Mouse (Mus musculus): ENCODE measurements at regions not wholly inside any gene's neighbourhood (a gene's known extent, or its start where the extent isn't known, plus 50 kb on each side); places are given as distances from the start of the nearest gene placed in this dataset.

DNA sequence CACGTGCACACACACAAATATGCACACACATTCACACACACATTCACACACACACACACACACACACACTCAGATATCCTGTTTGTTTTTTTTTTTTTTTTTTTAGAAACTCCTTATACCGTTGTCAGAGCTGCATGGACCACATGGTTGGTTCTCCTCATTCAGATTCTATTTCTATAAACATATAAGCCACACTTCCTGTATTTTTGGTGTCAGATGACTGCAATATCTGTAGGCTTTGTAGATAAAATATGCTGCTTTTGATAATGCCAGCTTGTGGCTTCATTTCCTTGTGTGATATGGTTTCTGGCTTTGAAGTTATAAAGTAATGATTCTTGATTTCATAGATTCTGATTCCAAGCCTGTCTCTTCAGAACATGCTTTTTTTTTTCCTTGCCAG lies 231.7 kb downstream of the Ahr start:
- no peak overlapping the region for H3K4me3 ChIP-seq
- H3ac ChIP-seq (ENCODE audit: control insufficient read depth, insufficient read length): no peak overlapping the region
- TF ChIP-seq MYOD1 (IDR thresholded peaks at IDR 0.05; ENCODE audit: control insufficient read depth in 1 of 3, insufficient read length in 2 of 3, low read depth in 2 of 3) (no peak), MAX (IDR thresholded peaks at IDR 0.05; ENCODE audit: low read depth) (no peak), POLR2AphosphoS2 (IDR thresholded peaks at IDR 0.05; ENCODE audit: insufficient read length, low read depth) (no peak), USF1 (IDR thresholded peaks at IDR 0.05; ENCODE audit: low read depth) (no peak), TCF3 (IDR thresholded peaks at IDR 0.05; ENCODE audit: insufficient read length, low read depth) (no peak), REST (IDR thresholded peaks at IDR 0.05; ENCODE audit: insufficient read depth, insufficient read length) (no peak), TCF12 (IDR thresholded peaks at IDR 0.05; ENCODE audit: insufficient read depth, poor library complexity, severe bottlenecking) (no peak), CEBPB (IDR thresholded peaks at IDR 0.05; ENCODE audit: insufficient read depth, poor library complexity, severe bottlenecking) (no peak)
- no peaks in the 10 kb centered on the region for H3K27me3 ChIP-seq (ENCODE audit: control insufficient read depth, insufficient read depth, insufficient read length)
- no peak overlapping the region for H3K4me2 ChIP-seq (ENCODE audit: low read depth)
- no peaks in the 10 kb centered on the region for H3K36me3 ChIP-seq (ENCODE audit: control insufficient read depth, insufficient read depth)
- H3K79me2 ChIP-seq (ENCODE audit: control insufficient read depth, insufficient read depth): no peaks in the 10 kb centered on the region

DNA sequence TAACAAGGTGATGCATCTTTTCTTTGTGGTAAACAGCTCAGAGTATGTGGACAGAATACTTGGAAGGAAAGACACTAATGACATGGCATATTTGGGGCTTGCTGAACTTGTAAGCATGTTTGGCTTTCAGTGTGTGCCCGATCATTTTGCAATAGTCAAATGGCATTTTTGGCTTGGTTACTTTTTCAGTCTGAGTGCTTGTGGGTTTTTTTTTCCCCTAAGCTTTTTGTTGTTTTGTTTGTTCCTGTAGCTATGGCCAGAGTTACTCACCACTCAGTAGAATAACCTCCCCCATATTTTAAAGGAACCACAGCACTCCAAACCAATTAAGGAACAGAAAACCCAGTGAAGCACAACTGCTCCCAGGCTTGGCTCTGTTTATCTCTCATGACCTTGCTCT lies 240.2 kb downstream of the Ahr start:
- no peaks in the 10 kb centered on the region for H3K79me2 ChIP-seq (ENCODE audit: control insufficient read depth, insufficient read depth)
- H3K4me3 ChIP-seq: no peak overlapping the region
- H3K27me3 ChIP-seq (ENCODE audit: control insufficient read depth, insufficient read depth, insufficient read length): no peaks in the 10 kb centered on the region
- peak; percentile 94 for TF ChIP-seq CEBPB (IDR thresholded peaks at IDR 0.05; ENCODE audit: insufficient read depth, poor library complexity, severe bottlenecking)
- TF ChIP-seq MYOD1 (IDR thresholded peaks at IDR 0.05; ENCODE audit: control insufficient read depth in 1 of 3, insufficient read length in 2 of 3, low read depth in 2 of 3): no peak
- peak overlapping the region; percentile 26 for H3K4me2 ChIP-seq (ENCODE audit: low read depth)
- no peaks in the 10 kb centered on the region for H3K36me3 ChIP-seq (ENCODE audit: control insufficient read depth, insufficient read depth)
- H3ac ChIP-seq (ENCODE audit: control insufficient read depth, insufficient read length): no peak overlapping the region

GRCm38 (mm10) chr12:35293566-35293965 lies 241.3 kb downstream of the Ahr start:
- H3K79me2 ChIP-seq (ENCODE audit: control insufficient read depth, insufficient read depth): no peaks in the 10 kb centered on the region
- no peak overlapping the region for H3ac ChIP-seq (ENCODE audit: control insufficient read depth, insufficient read length)
- no peaks in the 10 kb centered on the region for H3K36me3 ChIP-seq (ENCODE audit: control insufficient read depth, insufficient read depth)
- no peak overlapping the region for H3K4me2 ChIP-seq (ENCODE audit: low read depth)
- no peak overlapping the region for H3K4me3 ChIP-seq
- no peaks in the 10 kb centered on the region for H3K27me3 ChIP-seq (ENCODE audit: control insufficient read depth, insufficient read depth, insufficient read length)
- TF ChIP-seq MYOD1 (IDR thresholded peaks at IDR 0.05; ENCODE audit: control insufficient read depth in 1 of 3, insufficient read length in 2 of 3, low read depth in 2 of 3) (no peak), MAX (IDR thresholded peaks at IDR 0.05; ENCODE audit: low read depth) (no peak), USF1 (IDR thresholded peaks at IDR 0.05; ENCODE audit: low read depth) (peak; percentile 67), REST (IDR thresholded peaks at IDR 0.05; ENCODE audit: insufficient read depth, insufficient read length) (no peak)

- H3K79me2 ChIP-seq (ENCODE audit: control insufficient read depth, insufficient read depth): no peaks in the 10 kb centered on the region
- no peaks in the 10 kb centered on the region for H3K36me3 ChIP-seq (ENCODE audit: control insufficient read depth, insufficient read depth)
- TF ChIP-seq CEBPB (IDR thresholded peaks at IDR 0.05; ENCODE audit: insufficient read depth, poor library complexity, severe bottlenecking) (peak; percentile 88), POLR2A (IDR thresholded peaks at IDR 0.05; ENCODE audit: insufficient read length, low read depth) (no peak), POLR2AphosphoS2 (IDR thresholded peaks at IDR 0.05; ENCODE audit: insufficient read length, low read depth) (no peak), MAX (IDR thresholded peaks at IDR 0.05; ENCODE audit: low read depth) (no peak)
- no peak overlapping the region for H3ac ChIP-seq (ENCODE audit: control insufficient read depth, insufficient read length)
- no peak overlapping the region for H3K4me3 ChIP-seq
- no peaks in the 10 kb centered on the region for H3K27me3 ChIP-seq (ENCODE audit: control insufficient read depth, insufficient read depth, insufficient read length)
- peak overlapping the region; percentile 64 for H3K4me2 ChIP-seq (ENCODE audit: low read depth)
These were observed 242.9 kb downstream of the Ahr start for GRCm38 (mm10) chr12:35291941-35292341.

GRCm38 (mm10) chr12:35287974-35288373 lies 241.0 kb downstream of the Snx13 start:
- TF ChIP-seq REST (IDR thresholded peaks at IDR 0.05; ENCODE audit: insufficient read depth, insufficient read length) (no peak), TCF3 (IDR thresholded peaks at IDR 0.05; ENCODE audit: insufficient read length, low read depth) (no peak), MYOG (IDR thresholded peaks at IDR 0.05; ENCODE audit: control insufficient read depth in 1 of 3, insufficient read depth in 1 of 3, insufficient read length in 2 of 3, low read depth in 2 of 3) (no peak), TCF12 (IDR thresholded peaks at IDR 0.05; ENCODE audit: insufficient read depth, poor library complexity, severe bottlenecking) (no peak)
- Histone ChIP-seq H3K36me3 (ENCODE audit: control insufficient read depth, insufficient read depth) (no peaks in the 10 kb centered on the region), H3K79me2 (ENCODE audit: control insufficient read depth, insufficient read depth) (no peaks in the 10 kb centered on the region), H3K27me3 (ENCODE audit: control insufficient read depth, insufficient read depth, insufficient read length) (no peaks in the 10 kb centered on the region), H3K4me2 (ENCODE audit: low read depth) (no peak overlapping the region), H3K4me3 (no peak overlapping the region), H3ac (ENCODE audit: control insufficient read depth, insufficient read length) (no peak overlapping the region)

DNA sequence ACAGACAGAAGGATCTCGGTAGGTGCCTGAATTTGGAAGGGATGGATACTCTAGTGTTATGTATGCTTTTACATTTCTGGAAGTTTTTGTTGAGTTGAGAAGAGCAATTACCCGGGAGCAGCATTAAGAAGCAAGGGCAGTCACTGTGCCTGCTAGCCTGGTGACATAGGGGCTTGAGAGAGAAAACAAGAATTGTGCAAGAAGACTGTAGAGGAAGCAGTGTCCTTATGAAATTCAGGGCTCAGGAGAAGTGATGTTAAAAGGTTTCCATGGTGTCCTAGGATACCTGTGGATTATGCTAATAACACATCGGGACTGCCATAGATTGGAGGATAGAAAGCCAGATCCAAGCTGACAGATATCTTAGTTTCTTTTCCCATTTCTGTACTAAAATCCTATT lies 240.6 kb downstream of the Snx13 start:
- H3K4me2 ChIP-seq (ENCODE audit: low read depth): no peak overlapping the region
- H3K36me3 ChIP-seq (ENCODE audit: control insufficient read depth, insufficient read depth): no peaks in the 10 kb centered on the region
- H3K79me2 ChIP-seq (ENCODE audit: control insufficient read depth, insufficient read depth): no peaks in the 10 kb centered on the region
- H3K4me3 ChIP-seq: no peak overlapping the region
- H3ac ChIP-seq (ENCODE audit: control insufficient read depth, insufficient read length): no peak overlapping the region
- H3K27me3 ChIP-seq (ENCODE audit: control insufficient read depth, insufficient read depth, insufficient read length): no peaks in the 10 kb centered on the region
- no peak for TF ChIP-seq TCF12 (IDR thresholded peaks at IDR 0.05; ENCODE audit: insufficient read depth, poor library complexity, severe bottlenecking)
- no peak for TF ChIP-seq MYOG (IDR thresholded peaks at IDR 0.05; ENCODE audit: control insufficient read depth in 1 of 3, insufficient read depth in 1 of 3, insufficient read length in 2 of 3, low read depth in 2 of 3)
- no peak for TF ChIP-seq POLR2AphosphoS2 (IDR thresholded peaks at IDR 0.05; ENCODE audit: insufficient read length, low read depth)
- no peak for TF ChIP-seq REST (IDR thresholded peaks at IDR 0.05; ENCODE audit: insufficient read depth, insufficient read length)
- no peak for TF ChIP-seq POLR2A (IDR thresholded peaks at IDR 0.05; ENCODE audit: insufficient read length, low read depth)
- no peak for TF ChIP-seq CEBPB (IDR thresholded peaks at IDR 0.05; ENCODE audit: insufficient read depth, poor library complexity, severe bottlenecking)
- TF ChIP-seq TCF3 (IDR thresholded peaks at IDR 0.05; ENCODE audit: insufficient read length, low read depth): no peak
- TF ChIP-seq E2F4 (IDR thresholded peaks at IDR 0.05; ENCODE audit: insufficient read depth): no peak
- TF ChIP-seq MYOD1 (IDR thresholded peaks at IDR 0.05; ENCODE audit: control insufficient read depth in 1 of 3, insufficient read length in 2 of 3, low read depth in 2 of 3): no peak
- TF ChIP-seq USF1 (IDR thresholded peaks at IDR 0.05; ENCODE audit: low read depth): no peak
- TF ChIP-seq SRF (IDR thresholded peaks at IDR 0.05; ENCODE audit: control insufficient read depth, insufficient read length, low read depth): no peak
- TF ChIP-seq MAX (IDR thresholded peaks at IDR 0.05; ENCODE audit: low read depth): no peak
